Mouse (Mus musculus): ENCODE measurements at regions not wholly inside any gene's neighbourhood (a gene's known extent, or its start where the extent isn't known, plus 50 kb on each side); places are given as distances from the start of the nearest gene placed in this dataset.

DNA sequence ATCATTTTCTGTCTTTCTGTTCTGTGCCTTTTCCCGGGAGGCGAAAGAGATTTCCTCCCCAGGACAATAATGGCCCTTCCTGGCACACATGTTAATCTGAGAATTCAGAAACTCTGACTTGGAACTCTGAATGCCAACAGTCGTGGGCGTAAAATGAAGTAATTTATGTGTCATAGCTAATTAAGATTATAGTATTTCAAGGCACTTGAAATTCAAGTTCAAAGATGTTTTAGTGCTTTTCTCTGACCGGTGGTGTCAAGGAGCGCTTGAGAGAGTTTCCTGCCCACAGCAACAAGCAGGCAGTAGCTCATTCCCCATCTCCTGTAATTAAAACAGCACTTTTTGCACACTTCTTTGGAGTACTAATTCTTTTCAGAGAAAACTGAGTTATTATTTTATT, 1465.9 kb downstream of the 4930444P10Rik start:
- WGBS, result 50% methylated on average over 6 of the region's 6 CpGs
- no peak for ATAC-seq

DNA sequence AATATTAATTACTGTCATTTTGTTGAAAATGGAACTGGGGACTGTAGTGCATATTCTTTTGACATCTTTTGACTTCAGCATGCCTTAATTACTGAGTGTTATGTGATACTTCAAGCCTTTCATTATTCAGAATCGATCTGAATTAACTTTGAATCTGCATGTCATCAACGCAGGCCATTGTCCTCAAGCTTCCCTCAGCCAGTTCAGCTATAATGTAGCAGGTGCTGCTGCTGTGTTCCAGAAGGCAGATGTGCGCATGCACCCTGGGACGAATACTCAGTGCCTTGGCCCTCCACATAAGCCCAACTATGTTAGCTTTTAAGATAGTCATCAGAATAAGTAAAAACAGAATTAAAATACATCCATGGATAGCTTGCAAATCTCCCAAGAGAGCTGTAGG, 1466.4 kb downstream of the 4930444P10Rik start:
- Histone ChIP-seq H3K9me3 (ENCODE audit: control insufficient read depth, low read length) (no peaks in the 10 kb centered on the region), H3K9ac (replicated peaks; ENCODE audit: low read depth, low read length) (no peak overlapping the region), H3K36me3 (ENCODE audit: control insufficient read depth, insufficient read depth) (no peaks in the 10 kb centered on the region), H3K27me3 (replicated peaks; ENCODE audit: control insufficient read depth, insufficient read depth, low read length) (no peaks in the 10 kb centered on the region), H3K4me2 (ENCODE audit: low read length) (no peak overlapping the region), H3K4me3 (replicated peaks; ENCODE audit: low read length) (no peak overlapping the region), H3K4me1 (replicated peaks; ENCODE audit: control insufficient read depth, insufficient read depth, low read length) (peaks cover 2% of the 10 kb centered on the region; the same call in 1 of the 2 replicates), H3K27ac (ENCODE audit: low read length) (no peak overlapping the region)
- 0 out of 2 replicates have a peak, but pooled peaks have one; percentile 55 for ATAC-seq
- 57% methylated on average over 4 of the region's 4 CpGs for WGBS

More for the DNA sequence above, 1465.9 kb downstream of the 4930444P10Rik start:
- Histone ChIP-seq H3K36me3 (ENCODE audit: control insufficient read depth, insufficient read depth) (no peaks in the 10 kb centered on the region), H3K4me1 (replicated peaks; ENCODE audit: control insufficient read depth, insufficient read depth, low read length) (peaks cover 2% of the 10 kb centered on the region; the same call in 1 of the 2 replicates), H3K9ac (replicated peaks; ENCODE audit: low read depth, low read length) (no peak overlapping the region), H3K9me3 (ENCODE audit: control insufficient read depth, low read length) (no peaks in the 10 kb centered on the region), H3K27ac (ENCODE audit: low read length) (no peak overlapping the region), H3K27me3 (replicated peaks; ENCODE audit: control insufficient read depth, insufficient read depth, low read length) (no peaks in the 10 kb centered on the region), H3K4me3 (replicated peaks; ENCODE audit: low read length) (no peak overlapping the region), H3K4me2 (ENCODE audit: low read length) (no peak overlapping the region)

DNA sequence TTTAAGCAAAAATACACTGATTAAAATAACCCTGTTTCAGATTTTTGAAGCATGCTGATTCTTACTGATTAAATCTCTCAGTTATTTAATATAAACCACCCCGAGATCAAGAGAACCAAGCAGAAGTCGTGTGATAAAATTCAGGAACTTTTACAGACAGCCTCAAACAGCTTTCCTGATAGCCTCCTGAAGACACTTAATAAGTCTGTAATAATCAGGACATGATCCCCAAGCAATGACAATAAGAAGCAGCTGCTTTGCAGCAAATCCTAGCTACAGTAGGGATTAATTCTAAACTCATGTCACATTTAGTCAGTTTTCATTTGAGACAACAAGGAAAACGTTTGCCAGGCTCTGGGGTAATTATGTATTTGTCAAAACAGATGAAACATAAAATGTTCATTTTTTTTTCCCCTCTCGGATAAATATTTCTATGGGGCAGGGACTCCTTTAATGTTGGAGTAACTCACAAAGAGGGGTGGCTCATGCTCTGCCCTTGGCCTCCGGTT, 1472.1 kb downstream of the 4930444P10Rik start:
- no peak overlapping the region for H3K4me3 ChIP-seq (replicated peaks; ENCODE audit: low read length)
- H3K27ac ChIP-seq (ENCODE audit: low read length), result no peak overlapping the region
- H3K4me1 ChIP-seq (replicated peaks; ENCODE audit: control insufficient read depth, insufficient read depth, low read length), result no peaks in the 10 kb centered on the region
- H3K9me3 ChIP-seq (ENCODE audit: control insufficient read depth, low read length), result no peaks in the 10 kb centered on the region
- 65% methylated on average over 5 of the region's 5 CpGs for WGBS
- ATAC-seq, result no peak
- H3K9ac ChIP-seq (replicated peaks; ENCODE audit: low read depth, low read length), result no peak overlapping the region
- H3K27me3 ChIP-seq (replicated peaks; ENCODE audit: control insufficient read depth, insufficient read depth, low read length), result no peaks in the 10 kb centered on the region
- no peak overlapping the region for H3K4me2 ChIP-seq (ENCODE audit: low read length)
- H3K36me3 ChIP-seq (ENCODE audit: control insufficient read depth, insufficient read depth), result no peaks in the 10 kb centered on the region

DNA sequence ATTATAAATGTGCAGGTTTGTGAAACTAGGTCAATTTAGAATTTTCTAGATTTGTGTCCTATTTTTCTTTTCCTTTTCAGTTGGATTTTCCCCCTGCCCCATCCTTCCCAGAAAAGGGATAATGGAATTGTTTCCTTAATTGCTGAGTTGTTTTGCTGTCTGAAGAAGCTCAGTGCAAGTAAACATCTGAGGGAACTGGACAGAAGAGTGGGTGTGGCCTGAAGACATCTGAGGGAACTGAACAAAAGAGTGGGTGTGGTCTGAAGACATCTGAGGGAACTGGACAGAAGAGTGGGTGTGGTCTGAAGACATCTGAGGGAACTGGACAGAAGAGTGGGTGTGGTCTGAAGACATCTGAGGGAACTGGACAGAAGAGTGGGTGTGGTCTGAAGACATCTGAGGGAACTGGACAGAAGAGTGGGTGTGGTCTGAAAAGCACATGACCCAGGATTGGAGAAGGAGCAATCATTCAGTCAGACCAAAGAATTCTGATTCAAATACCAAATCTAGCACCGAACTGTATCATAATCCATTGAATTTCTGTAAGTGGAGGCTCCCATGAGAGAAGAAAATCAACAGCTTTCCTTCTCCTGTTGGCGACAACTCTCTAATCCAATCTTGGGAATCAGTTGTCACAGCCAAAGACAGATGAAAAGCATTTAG, 1479.8 kb downstream of the 4930444P10Rik start:
- ATAC-seq, result no peak
- Histone ChIP-seq H3K4me2 (ENCODE audit: low read length) (no peak overlapping the region), H3K4me1 (replicated peaks; ENCODE audit: control insufficient read depth, insufficient read depth, low read length) (no peaks in the 10 kb centered on the region), H3K27me3 (replicated peaks; ENCODE audit: control insufficient read depth, insufficient read depth, low read length) (no peaks in the 10 kb centered on the region), H3K9ac (replicated peaks; ENCODE audit: low read depth, low read length) (no peak overlapping the region), H3K4me3 (replicated peaks; ENCODE audit: low read length) (no peak overlapping the region), H3K9me3 (ENCODE audit: control insufficient read depth, low read length) (peaks cover 2% of the 10 kb centered on the region; the same call in 1 of the 2 replicates), H3K36me3 (ENCODE audit: control insufficient read depth, insufficient read depth) (no peaks in the 10 kb centered on the region), H3K27ac (ENCODE audit: low read length) (no peak overlapping the region)
- 88% methylated on average over 2 of the region's 2 CpGs for WGBS

DNA sequence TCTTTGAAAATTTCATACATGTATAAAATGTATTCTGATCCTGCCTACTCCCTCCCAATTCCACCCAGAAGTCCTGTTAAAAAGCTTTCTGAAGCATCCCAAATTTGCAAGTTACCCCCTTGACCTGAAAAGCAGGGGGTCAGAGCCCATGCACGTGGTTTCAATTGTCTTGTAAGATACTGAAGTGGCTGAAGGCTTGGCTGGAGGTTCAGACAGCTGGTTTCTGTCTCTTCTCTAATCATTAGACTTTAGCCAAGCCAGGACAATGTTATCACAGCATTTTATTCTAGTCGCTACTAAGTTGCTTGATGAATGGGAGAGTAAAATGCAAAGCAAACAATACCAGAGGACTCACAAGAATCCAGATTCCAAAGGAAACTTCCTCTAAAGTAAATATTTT, 1484.1 kb downstream of the 4930444P10Rik start:
- 35% methylated on average over 2 of the region's 2 CpGs for WGBS
- Histone ChIP-seq H3K4me3 (replicated peaks; ENCODE audit: low read length) (no peak overlapping the region), H3K9ac (replicated peaks; ENCODE audit: low read depth, low read length) (no peak overlapping the region), H3K36me3 (ENCODE audit: control insufficient read depth, insufficient read depth) (no peaks in the 10 kb centered on the region), H3K4me1 (replicated peaks; ENCODE audit: control insufficient read depth, insufficient read depth, low read length) (no peaks in the 10 kb centered on the region), H3K9me3 (ENCODE audit: control insufficient read depth, low read length) (no peaks in the 10 kb centered on the region), H3K4me2 (ENCODE audit: low read length) (no peak overlapping the region), H3K27ac (ENCODE audit: low read length) (no peak overlapping the region), H3K27me3 (replicated peaks; ENCODE audit: control insufficient read depth, insufficient read depth, low read length) (no peaks in the 10 kb centered on the region)
- ATAC-seq, result no peak

DNA sequence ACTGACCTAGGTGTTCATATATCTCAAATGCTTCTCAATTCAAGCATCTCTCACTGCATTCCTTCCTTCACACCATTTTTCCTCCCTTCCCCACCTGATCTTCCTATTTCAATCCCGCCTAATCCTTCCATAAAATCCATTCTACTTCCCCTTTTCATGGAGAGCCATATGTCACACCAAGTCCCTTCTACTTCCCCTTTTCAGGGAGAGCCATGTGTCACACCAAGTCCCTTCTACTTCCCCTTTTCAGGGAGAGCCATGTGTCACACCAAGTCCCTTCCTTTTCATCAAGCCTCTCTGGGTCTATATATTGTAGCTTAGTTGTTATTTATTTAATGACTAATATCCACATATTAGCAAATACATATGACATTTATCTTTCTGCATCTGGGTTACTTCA, 1497.2 kb downstream of the 4930444P10Rik start:
- Histone ChIP-seq H3K9me3 (ENCODE audit: control insufficient read depth, low read length) (no peaks in the 10 kb centered on the region), H3K4me2 (ENCODE audit: low read length) (no peak overlapping the region), H3K36me3 (ENCODE audit: control insufficient read depth, insufficient read depth) (no peaks in the 10 kb centered on the region), H3K4me1 (replicated peaks; ENCODE audit: control insufficient read depth, insufficient read depth, low read length) (no peaks in the 10 kb centered on the region), H3K4me3 (replicated peaks; ENCODE audit: low read length) (no peak overlapping the region), H3K9ac (replicated peaks; ENCODE audit: low read depth, low read length) (no peak overlapping the region), H3K27ac (ENCODE audit: low read length) (no peak overlapping the region), H3K27me3 (replicated peaks; ENCODE audit: control insufficient read depth, insufficient read depth, low read length) (no peaks in the 10 kb centered on the region)
- 86% methylated on average over 1 of the region's 1 CpGs for WGBS
- ATAC-seq, result no peak

DNA sequence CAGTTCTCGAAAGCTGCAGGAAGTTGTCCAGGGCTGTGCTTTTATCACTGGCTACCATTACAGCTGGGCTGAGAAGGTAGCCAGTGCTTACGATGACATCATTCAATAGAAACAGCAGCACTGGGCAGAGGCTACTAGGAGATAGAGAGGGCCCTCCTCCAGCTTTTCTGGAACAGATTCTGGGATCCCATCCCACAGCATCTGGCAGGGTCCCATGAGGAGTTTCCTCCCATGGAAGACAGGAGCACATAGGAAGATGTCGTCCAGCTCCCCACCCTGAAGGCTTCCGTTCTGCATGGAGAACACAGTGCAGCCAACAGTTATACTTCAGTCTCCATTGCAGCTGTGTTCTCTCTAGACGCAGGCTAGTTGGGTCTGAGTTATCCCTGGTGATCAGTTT, 1503.2 kb downstream of the 4930444P10Rik start:
- Histone ChIP-seq H3K36me3 (ENCODE audit: control insufficient read depth, insufficient read depth) (no peaks in the 10 kb centered on the region), H3K9ac (replicated peaks; ENCODE audit: low read depth, low read length) (no peak overlapping the region), H3K4me1 (replicated peaks; ENCODE audit: control insufficient read depth, insufficient read depth, low read length) (no peaks in the 10 kb centered on the region), H3K27me3 (replicated peaks; ENCODE audit: control insufficient read depth, insufficient read depth, low read length) (no peaks in the 10 kb centered on the region), H3K27ac (ENCODE audit: low read length) (no peak overlapping the region), H3K4me3 (replicated peaks; ENCODE audit: low read length) (no peak overlapping the region), H3K9me3 (ENCODE audit: control insufficient read depth, low read length) (no peaks in the 10 kb centered on the region), H3K4me2 (ENCODE audit: low read length) (no peak overlapping the region)
- ATAC-seq, result no peak
- WGBS, result 88% methylated on average over 5 of the region's 5 CpGs

DNA sequence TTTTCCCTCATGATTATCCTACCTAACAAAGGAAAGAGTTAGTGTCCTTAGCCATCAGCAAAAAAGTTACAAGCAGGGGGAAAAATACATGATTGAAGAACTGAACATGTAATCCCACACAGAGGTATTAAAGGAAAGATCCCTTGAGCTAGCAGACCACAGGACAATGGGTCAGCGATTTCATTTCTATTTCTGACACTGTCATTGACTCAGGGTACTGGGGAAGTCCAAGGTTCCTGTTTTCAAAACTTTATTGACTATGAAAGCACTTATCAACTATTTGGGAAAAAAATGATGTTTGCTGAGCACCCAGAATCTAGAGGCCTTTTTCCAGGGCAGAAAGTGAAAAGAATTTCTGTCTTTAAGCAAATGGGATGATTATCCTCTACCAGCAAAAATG, 1513.7 kb downstream of the 4930444P10Rik start:
- 81% methylated on average over 1 of the region's 1 CpGs for WGBS
- Histone ChIP-seq H3K27ac (ENCODE audit: low read length) (no peak overlapping the region), H3K4me2 (ENCODE audit: low read length) (no peak overlapping the region), H3K4me3 (replicated peaks; ENCODE audit: low read length) (no peak overlapping the region), H3K27me3 (replicated peaks; ENCODE audit: control insufficient read depth, insufficient read depth, low read length) (no peaks in the 10 kb centered on the region), H3K36me3 (ENCODE audit: control insufficient read depth, insufficient read depth) (no peaks in the 10 kb centered on the region), H3K9me3 (ENCODE audit: control insufficient read depth, low read length) (no peaks in the 10 kb centered on the region), H3K9ac (replicated peaks; ENCODE audit: low read depth, low read length) (no peak overlapping the region), H3K4me1 (replicated peaks; ENCODE audit: control insufficient read depth, insufficient read depth, low read length) (no peaks in the 10 kb centered on the region)
- no peak for ATAC-seq

DNA sequence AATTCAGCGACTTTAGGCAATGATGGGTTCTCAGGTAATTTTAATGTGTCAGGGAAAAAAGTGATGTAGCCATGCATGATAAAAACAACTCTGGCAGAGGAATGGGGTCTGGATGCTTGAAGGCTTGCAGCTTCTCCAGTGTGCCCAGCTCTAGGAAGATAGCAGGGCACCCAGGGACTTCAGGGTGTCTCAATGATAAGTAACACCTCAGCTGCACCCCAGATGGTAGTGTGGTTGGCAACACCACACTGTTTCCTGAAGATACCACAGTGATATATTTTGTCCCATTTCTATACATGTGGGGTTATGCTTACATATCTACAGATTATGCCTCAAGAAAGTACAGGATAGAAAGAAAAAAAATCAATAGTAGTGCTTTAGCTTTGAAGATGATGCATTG, 1516.9 kb downstream of the 4930444P10Rik start:
- no peak for ATAC-seq

More for the DNA sequence above, 1516.9 kb downstream of the 4930444P10Rik start:
- Histone ChIP-seq H3K36me3 (ENCODE audit: control insufficient read depth, insufficient read depth) (no peaks in the 10 kb centered on the region), H3K9me3 (ENCODE audit: control insufficient read depth, low read length) (no peaks in the 10 kb centered on the region), H3K27me3 (replicated peaks; ENCODE audit: control insufficient read depth, insufficient read depth, low read length) (no peaks in the 10 kb centered on the region), H3K4me3 (replicated peaks; ENCODE audit: low read length) (no peak overlapping the region), H3K4me1 (replicated peaks; ENCODE audit: control insufficient read depth, insufficient read depth, low read length) (no peaks in the 10 kb centered on the region), H3K9ac (replicated peaks; ENCODE audit: low read depth, low read length) (no peak overlapping the region), H3K4me2 (ENCODE audit: low read length) (no peak overlapping the region), H3K27ac (ENCODE audit: low read length) (no peak overlapping the region)
- WGBS, result 95% methylated on average over 1 of the region's 1 CpGs

Measured in forebrain, embryonic 16.5 days (tissue).